Mouse (Mus musculus) hindbrain, embryonic 13.5 days (tissue): ENCODE measurements around the gene Hint3. TPM values are rescaled to one million over a fixed set of nuclear protein-coding genes. Genes with fewer than 3 reads are reported as not detected.

Experiments
- ATAC-seq: fragments of 200-750 bp; cut with Nextera tagmentation; 2 replicates; pipeline ENCODE4 v1.8.0; 2017; ENCODE audit warnings: moderate TSS enrichment; ENCODE audit not compliant: low FRiP score
- H3K27ac ChIP-seq: fragments of 300-500 bp; sonication (generic); 2 replicates; pipeline ENCODE4 v1.5.1; 2015; ENCODE audit warnings: inconsistent platforms, mild to moderate bottlenecking, moderate library complexity
- H3K27me3 ChIP-seq: fragments of 300-500 bp; sonication (generic); 2 replicates; pipeline ENCODE4 v1.6.1; 2015; ENCODE audit warnings: mild to moderate bottlenecking, inconsistent platforms
- H3K36me3 ChIP-seq: fragments of 300-500 bp; sonication (generic); 2 replicates; pipeline ENCODE4 v1.6.1; 2015; ENCODE audit warnings: mild to moderate bottlenecking, inconsistent platforms
- H3K4me1 ChIP-seq: fragments of 300-500 bp; sonication (generic); replicated peaks from 2 replicates; pipeline ENCODE4 v1.6.1; 2015; ENCODE audit warnings: inconsistent platforms
- H3K4me2 ChIP-seq: fragments of 300-500 bp; sonication (generic); 2 replicates; pipeline ENCODE4 v1.6.1; 2015; ENCODE audit warnings: inconsistent platforms, mild to moderate bottlenecking, moderate library complexity
- H3K4me3 ChIP-seq: fragments of 300-500 bp; sonication (generic); 2 replicates; pipeline ENCODE4 v1.5.1; 2015; ENCODE audit warnings: mild to moderate bottlenecking, inconsistent platforms
- H3K9ac ChIP-seq: fragments of 300-500 bp; sonication (generic); 2 replicates; pipeline ENCODE4 v1.6.1; 2015; ENCODE audit warnings: mild to moderate bottlenecking, inconsistent platforms
- H3K9me3 ChIP-seq: fragments of 300-500 bp; sonication (generic); 2 replicates; pipeline ENCODE4 v1.6.1; 2016; ENCODE audit warnings: inconsistent platforms
- WGBS: fragments of 180-500 bp; shearing (Covaris S2); methylation state at CpG from one replicate; pipeline ENCODE4 v1.1.7; 2015; 5-methylcytosine and 5-hydroxymethylcytosine counted together
- polyA plus RNA-seq: library from polyadenylated mRNA; unstranded; fragments of >200 nt; fragmentation: Nextera tagmentation; extraction: Ambion mirVana; gene quantifications from 2 replicates; pipeline ENCODE4 v1.2.1, GENCODE M21; 2015

Hint3 gene
- polyA plus RNA-seq, 1 experiment from 2014 or later, result 19.1 TPM

GRCm38 (mm10) chr10:30566364-30566763 is 63.1 kb downstream of the Hint3 start:
- H3K27ac ChIP-seq, result no peak overlapping the region
- no peaks in the 10 kb centered on the region for H3K27me3 ChIP-seq
- no peak overlapping the region for H3K9ac ChIP-seq
- no peaks in the 10 kb centered on the region for H3K4me1 ChIP-seq
- H3K9me3 ChIP-seq, result no peaks in the 10 kb centered on the region
- ATAC-seq, result no peak
- H3K36me3 ChIP-seq, result peaks cover 29% of the 10 kb centered on the region
- no peak overlapping the region for H3K4me2 ChIP-seq
- no peak overlapping the region for H3K4me3 ChIP-seq

DNA sequence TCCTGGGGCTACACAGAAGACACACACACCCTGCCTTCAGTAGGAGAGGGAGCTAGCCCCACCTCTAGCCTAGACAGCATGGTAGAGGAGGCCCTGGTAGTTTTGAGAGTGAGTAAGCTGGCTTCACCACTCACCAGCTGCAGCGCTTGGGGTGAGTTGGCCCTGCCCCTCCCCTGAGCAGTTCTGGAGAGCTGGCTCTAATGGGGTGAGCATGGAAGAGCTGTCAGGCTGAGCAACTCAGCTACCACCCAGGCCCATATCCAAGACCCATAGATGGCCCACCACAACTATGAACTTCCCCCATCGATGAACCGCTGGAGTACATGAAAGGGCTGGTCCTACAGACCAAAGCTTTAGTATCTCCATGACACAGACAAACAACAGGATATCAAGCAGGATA is 64.8 kb downstream of the Hint3 start:
- no peak for ATAC-seq
- no peak overlapping the region for H3K9ac ChIP-seq
- H3K9me3 ChIP-seq, result no peaks in the 10 kb centered on the region
- 95% methylated on average over 3 of the region's 3 CpGs for WGBS
- H3K36me3 ChIP-seq, result peaks cover 39% of the 10 kb centered on the region
- no peaks in the 10 kb centered on the region for H3K27me3 ChIP-seq
- H3K27ac ChIP-seq, result no peak overlapping the region
- H3K4me1 ChIP-seq, result no peaks in the 10 kb centered on the region
- no peak overlapping the region for H3K4me2 ChIP-seq
- H3K4me3 ChIP-seq, result no peak overlapping the region

Other genes with a start within 250 kb of the Hint3 start
- gene Trmt11, start 28.9 kb downstream of the Hint3 start, polyA plus RNA-seq, result 23.9 and 26.6 TPM in 2 replicates
- gene Ncoa7, start 173.7 kb upstream of the Hint3 start, polyA plus RNA-seq, result 12.6 and 13.1 TPM in 2 replicates
- gene Hey2, start 213.2 kb upstream of the Hint3 start, polyA plus RNA-seq, result 7.3 and 7.7 TPM in 2 replicates